Mouse (Mus musculus) embryonic facial prominence, embryonic 14.5 days (tissue): Measurements from ENCODE around the gene Rps13. TPM values are rescaled to one million over a fixed set of nuclear protein-coding genes. Genes with fewer than 3 reads are reported as not detected.

Source experiments
- ATAC-seq: fragments of 200-750 bp; cut with Nextera tagmentation; 2 replicates; pipeline ENCODE4 v1.8.0; 2017; ENCODE audit warnings: low read depth, moderate number of reproducible peaks, moderate TSS enrichment
- DNase-seq: peaks from one replicate; pipeline ENCODE4 v3.0.0-alpha.2; 2015; ENCODE audit warnings: low spot score
- H3K27ac ChIP-seq: fragments of 300-500 bp; sonication (generic); replicated peaks from 2 replicates; pipeline ENCODE4 v1.5.1; 2014; ENCODE audit warnings: low read depth, mild to moderate bottlenecking, low read length, moderate library complexity
- H3K27me3 ChIP-seq: fragments of 300-500 bp; sonication (generic); replicated peaks from 2 replicates; pipeline ENCODE4 v1.6.1; 2014; ENCODE audit warnings: low read length; ENCODE audit not compliant: control insufficient read depth, insufficient read depth
- H3K36me3 ChIP-seq: fragments of 300-500 bp; sonication (generic); 2 replicates; pipeline ENCODE4 v1.6.1; 2014; ENCODE audit warnings: low read length, mixed read lengths; ENCODE audit not compliant: control insufficient read depth, insufficient read depth
- H3K4me1 ChIP-seq: fragments of 300-500 bp; sonication (generic); 2 replicates; pipeline ENCODE4 v1.6.1; 2014; ENCODE audit warnings: antibody characterized with exemption, low read length; ENCODE audit not compliant: control insufficient read depth, insufficient read depth
- H3K4me2 ChIP-seq: fragments of 300-500 bp; sonication (generic); 2 replicates; pipeline ENCODE4 v1.6.1; 2014; ENCODE audit warnings: low read depth, mild to moderate bottlenecking, low read length, moderate library complexity, mixed read lengths
- H3K4me3 ChIP-seq: fragments of 300-500 bp; sonication (generic); 2 replicates; pipeline ENCODE4 v1.5.1; 2014; ENCODE audit warnings: low read depth, mild to moderate bottlenecking, low read length
- H3K9ac ChIP-seq: fragments of 300-500 bp; sonication (generic); 2 replicates; pipeline ENCODE4 v1.6.1; 2014; ENCODE audit warnings: low read depth, mild to moderate bottlenecking, low read length, moderate library complexity, mixed read lengths
- H3K9me3 ChIP-seq: fragments of 300-500 bp; sonication (generic); 2 replicates; pipeline ENCODE4 v1.6.1; 2016; ENCODE audit warnings: low read length; ENCODE audit not compliant: control insufficient read depth
- WGBS: fragments of 180-500 bp; shearing (Covaris S2); extraction: QIAGEN DNeasy Blood & Tissue Kit; methylation state at CpG from one replicate; pipeline ENCODE4 v1.1.7; 2014; 5-methylcytosine and 5-hydroxymethylcytosine counted together
- polyA plus RNA-seq: library from polyadenylated mRNA; unstranded; fragments of >200 nt; fragmentation: Nextera tagmentation; extraction: Ambion mirVana; gene quantifications from 2 replicates; pipeline ENCODE4 v1.2.1, GENCODE M21; 2014

Gene Rps13
- polyA plus RNA-seq, 1 experiment from 2014 or later, result 873 TPM

DNA sequence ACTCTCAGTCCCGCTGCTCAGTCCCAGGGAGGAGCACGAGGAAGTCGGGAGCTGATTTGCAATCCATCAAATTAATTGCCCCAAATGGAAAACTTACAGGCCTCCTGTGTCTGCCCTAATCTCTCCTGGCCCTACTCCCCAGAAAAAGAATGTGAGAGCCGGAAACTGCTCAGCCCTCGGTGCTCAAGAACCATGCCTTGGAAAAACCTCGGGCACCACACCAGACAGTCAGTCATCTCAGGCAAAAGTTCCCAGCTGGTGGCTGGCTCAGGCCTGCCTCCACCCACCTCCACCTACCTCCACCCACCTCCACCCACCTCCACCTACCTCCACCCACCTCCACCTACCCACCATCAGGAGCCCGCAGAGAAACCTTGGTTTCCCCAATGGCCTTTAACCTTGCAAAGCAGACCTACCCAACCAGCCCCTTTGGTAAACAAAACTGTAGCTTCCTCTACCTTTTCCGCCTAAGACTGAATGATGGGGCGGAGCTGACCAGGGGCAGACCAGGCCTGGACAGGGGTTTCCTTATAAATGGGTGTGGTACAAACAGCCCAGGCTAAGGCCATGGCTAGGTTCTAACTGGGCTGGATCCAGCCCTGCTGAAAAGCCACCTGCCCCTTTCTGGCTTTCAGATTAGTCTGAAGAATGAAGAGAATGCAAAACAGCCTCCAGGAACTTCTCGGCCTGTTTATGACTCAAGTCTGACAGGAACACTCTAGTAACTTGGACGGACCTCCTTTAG lies 47.2 kb downstream of the Rps13 start:
- Histone ChIP-seq H3K4me1 (0 out of 2 replicates have a peak, but pooled peaks cover 7% of the 10 kb centered on the region), H3K9me3 (no peaks in the 10 kb centered on the region), H3K4me3 (no peak overlapping the region), H3K36me3 (no peaks in the 10 kb centered on the region), H3K4me2 (no peak overlapping the region), H3K9ac (no peak overlapping the region), H3K27me3 (no peaks in the 10 kb centered on the region), H3K27ac (no peak overlapping the region)
- no peak for ATAC-seq
- WGBS, result 46% methylated on average over 11 of the region's 11 CpGs
- DNase-seq, result no peak

GRCm38 (mm10) chr7:116286173-116286572 lies 47.8 kb downstream of the Rps13 start:
- H3K27ac ChIP-seq, result no peak overlapping the region
- H3K9ac ChIP-seq, result no peak overlapping the region
- no peaks in the 10 kb centered on the region for H3K36me3 ChIP-seq
- no peak overlapping the region for H3K4me2 ChIP-seq
- DNase-seq (no peak), ATAC-seq (no peak)
- H3K9me3 ChIP-seq, result no peaks in the 10 kb centered on the region
- H3K4me1 ChIP-seq, result 0 out of 2 replicates have a peak, but pooled peaks cover 7% of the 10 kb centered on the region
- no peak overlapping the region for H3K4me3 ChIP-seq
- WGBS, result 78% methylated on average over 12 of the region's 12 CpGs
- no peaks in the 10 kb centered on the region for H3K27me3 ChIP-seq

DNA sequence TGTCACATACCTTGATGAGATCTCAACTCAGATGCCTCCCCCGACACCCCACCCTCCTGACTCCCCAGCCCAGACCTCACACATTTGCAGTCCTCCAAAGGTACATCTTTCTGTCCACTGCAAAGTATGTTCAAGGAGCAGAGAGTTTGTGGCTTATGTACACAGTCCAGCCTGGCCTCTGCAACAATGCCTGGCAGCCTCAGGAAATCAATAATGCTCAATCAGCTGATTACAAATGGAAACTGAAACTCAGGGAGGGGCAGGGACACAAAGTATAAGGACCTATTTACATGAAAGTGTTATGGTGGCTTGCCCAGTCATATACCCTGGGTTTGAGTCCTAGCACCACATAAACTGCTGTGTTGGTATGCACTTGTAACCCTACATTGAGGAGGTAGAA lies 48.8 kb downstream of the Rps13 start:
- Histone ChIP-seq H3K9me3 (no peaks in the 10 kb centered on the region), H3K27ac (no peak overlapping the region), H3K4me1 (0 out of 2 replicates have a peak, but pooled peaks cover 7% of the 10 kb centered on the region), H3K4me2 (no peak overlapping the region), H3K36me3 (no peaks in the 10 kb centered on the region), H3K4me3 (no peak overlapping the region), H3K9ac (no peak overlapping the region), H3K27me3 (no peaks in the 10 kb centered on the region)
- no peak for DNase-seq
- WGBS, result 59% methylated on average over 1 of the region's 1 CpGs
- ATAC-seq, result no peak

DNA sequence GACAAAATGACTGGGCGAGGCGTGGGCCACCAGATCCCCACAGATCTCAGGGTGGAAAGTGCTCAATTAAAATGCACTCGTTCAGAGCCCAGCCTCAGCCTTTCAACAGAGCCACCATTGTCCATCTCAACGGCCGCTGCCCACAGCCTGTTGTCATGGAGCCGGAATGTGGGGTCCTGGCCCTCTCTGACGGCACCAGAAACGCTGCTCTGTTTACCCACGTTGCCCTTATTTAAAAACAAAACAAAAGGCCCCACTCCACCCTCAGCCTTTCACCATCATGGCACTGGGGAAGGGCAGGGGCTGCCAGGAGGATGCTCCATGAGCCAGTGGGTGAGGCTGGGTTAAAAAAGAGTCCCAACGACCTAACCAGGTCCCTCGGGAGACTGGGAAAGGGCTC lies 51.2 kb downstream of the Rps13 start:
- Histone ChIP-seq H3K27me3 (no peaks in the 10 kb centered on the region), H3K27ac (no peak overlapping the region), H3K4me3 (no peak overlapping the region), H3K4me1 (0 out of 2 replicates have a peak, but pooled peaks cover 7% of the 10 kb centered on the region), H3K36me3 (no peaks in the 10 kb centered on the region), H3K9me3 (no peaks in the 10 kb centered on the region), H3K4me2 (no peak overlapping the region), H3K9ac (no peak overlapping the region)
- WGBS, result 31% methylated on average over 11 of the region's 11 CpGs
- ATAC-seq (peak; percentile 51; the same call in 1 of the 2 replicates), DNase-seq (peak; percentile 44)

Other genes starting within 250 kb of the Rps13 start
- 0.43 and 0.88 TPM in 2 replicates for gene Gm4353, start 249.6 kb downstream of the Rps13 start, polyA plus RNA-seq
- gene Plekha7, start 25.8 kb downstream of the Rps13 start, polyA plus RNA-seq, result 8.2 and 9.2 TPM in 2 replicates
- 21.5 and 22.2 TPM in 2 replicates for gene Pik3c2a, start 109.3 kb upstream of the Rps13 start, polyA plus RNA-seq
- gene Nucb2, start 170.2 kb upstream of the Rps13 start, polyA plus RNA-seq, result 28.2 and 32.8 TPM in 2 replicates